In genomic region chr16:4027211-4027610, GRCm38 (mm10) we compare ENCODE assay signal across 22 mouse cellular contexts. TPM values are rescaled to one million over a fixed set of nuclear protein-coding genes. Genes with fewer than 3 reads are reported as not detected.
A peak's percentile ranks its signal among the peaks of the same experiment; 100 is the strongest.
DNase-seq lines count a peak whose midpoint lies in the region; ATAC-seq lines count a peak whose summit lies in the region.
"Had no signal": no experiment of that assay in that cellular context is flagged by ENCODE, and none has a peak within 500 bp of the region (broad histone marks: within the 10 kb centered on the region; RNA-seq: fewer than 3 reads in every experiment).

No protein-coding gene starts in this region.

- WGBS in kidney, embryonic 14.5 days: 86% methylated on average over 3 of the region's 3 CpGs
- 85% methylated on average over 3 of the region's 3 CpGs for WGBS in kidney, embryonic 16.5 days
- WGBS in forebrain, embryonic 11.5 days: 81% methylated on average over 3 of the region's 3 CpGs

- 0 out of 2 replicates have a peak, but pooled peaks cover 7% of the 10 kb centered on the region for H3K4me1 ChIP-seq in kidney, embryonic 14.5 days (ENCODE audit: control insufficient read depth, insufficient read depth, low read length)
- H3K4me1 ChIP-seq in kidney, embryonic 16.5 days (ENCODE audit: insufficient read depth, low read length): peaks cover 10% of the 10 kb centered on the region
- no peaks in the 10 kb centered on the region for H3K4me1 ChIP-seq in forebrain, embryonic 11.5 days (replicated peaks; ENCODE audit: control insufficient read depth, insufficient read depth, low read length)
- H3K4me1 ChIP-seq: hindbrain, embryonic 12.5 days had no signal

- H3K36me3 ChIP-seq in kidney, embryonic 14.5 days (ENCODE audit: control insufficient read depth, insufficient read depth, low read length): no peaks in the 10 kb centered on the region
- no peaks in the 10 kb centered on the region for H3K36me3 ChIP-seq in kidney, embryonic 16.5 days (ENCODE audit: insufficient read depth, low read length)
- H3K36me3 ChIP-seq in forebrain, embryonic 11.5 days (ENCODE audit: control insufficient read depth, insufficient read depth, low read length): no peaks in the 10 kb centered on the region
- H3K36me3 ChIP-seq: forebrain, embryonic 10.5 days; hindbrain, embryonic 12.5 days had no signal

- H3K9ac ChIP-seq in kidney, embryonic 14.5 days (ENCODE audit: low read depth, low read length): no peak overlapping the region
- no peak overlapping the region for H3K9ac ChIP-seq in kidney, embryonic 16.5 days (replicated peaks; ENCODE audit: low read length)
- no peak overlapping the region for H3K9ac ChIP-seq in forebrain, embryonic 11.5 days (ENCODE audit: low read length)
- H3K9ac ChIP-seq: forebrain, postnatal 0 days; hindbrain, embryonic 12.5 days had no signal

- H3K4me3 ChIP-seq in kidney, embryonic 14.5 days (ENCODE audit: low read length): no peak overlapping the region
- H3K4me3 ChIP-seq in kidney, embryonic 16.5 days (ENCODE audit: low read length): no peak overlapping the region
- H3K4me3 ChIP-seq in forebrain, embryonic 11.5 days (ENCODE audit: low read depth, low read length): no peak overlapping the region
- H3K4me3 ChIP-seq: forebrain, embryonic 10.5 days; gastrocnemius, adult 2 months; hindbrain, embryonic 12.5 days had no signal

- H3K9me3 ChIP-seq in kidney, embryonic 14.5 days (ENCODE audit: control insufficient read depth, low read length): no peaks in the 10 kb centered on the region
- H3K9me3 ChIP-seq in kidney, embryonic 16.5 days (ENCODE audit: low read length): peaks cover 3% of the 10 kb centered on the region; the same call in 1 of the 2 replicates
- H3K9me3 ChIP-seq in forebrain, embryonic 11.5 days (ENCODE audit: control insufficient read depth, low read length): no peaks in the 10 kb centered on the region
- H3K9me3 ChIP-seq: hindbrain, embryonic 12.5 days had no signal

- ATAC-seq in kidney, embryonic 14.5 days (ENCODE audit: low FRiP score, low TSS enrichment): no peak
- ATAC-seq in kidney, embryonic 16.5 days (ENCODE audit: low FRiP score, low TSS enrichment): no peak
- ATAC-seq in forebrain, embryonic 11.5 days (replicated peaks; ENCODE audit: low FRiP score): no peak
- ATAC-seq: forebrain, embryonic 14.5 days; forebrain, postnatal 0 days; Patski had no signal

- H3K27me3 ChIP-seq in kidney, embryonic 14.5 days (ENCODE audit: control insufficient read depth, insufficient read depth, low read length): no peaks in the 10 kb centered on the region
- H3K27me3 ChIP-seq in kidney, embryonic 16.5 days (ENCODE audit: insufficient read depth, low read length): no peaks in the 10 kb centered on the region
- H3K27me3 ChIP-seq in forebrain, embryonic 11.5 days (ENCODE audit: control insufficient read depth, insufficient read depth, low read length): no peaks in the 10 kb centered on the region
- H3K27me3 ChIP-seq: hindbrain, embryonic 12.5 days; Patski had no signal

- no peak overlapping the region for H3K4me2 ChIP-seq in kidney, embryonic 14.5 days (replicated peaks; ENCODE audit: low read depth, low read length)
- H3K4me2 ChIP-seq in kidney, embryonic 16.5 days (replicated peaks; ENCODE audit: low read depth, low read length): no peak overlapping the region
- H3K4me2 ChIP-seq in forebrain, embryonic 11.5 days (ENCODE audit: low read depth, low read length, severe bottlenecking): no peak overlapping the region
- H3K4me2 ChIP-seq: heart, embryonic 11.5 days; hindbrain, embryonic 12.5 days had no signal

- H3K27ac ChIP-seq in kidney, embryonic 14.5 days (ENCODE audit: low read depth, low read length): no peak overlapping the region
- H3K27ac ChIP-seq in kidney, embryonic 16.5 days (ENCODE audit: low read length): no peak overlapping the region
- no peak overlapping the region for H3K27ac ChIP-seq in forebrain, embryonic 11.5 days (ENCODE audit: low read depth, low read length)
- H3K27ac ChIP-seq: forebrain, embryonic 10.5 days; gastrocnemius, adult 2 months; hindbrain, embryonic 12.5 days had no signal

- DNase-seq in kidney, adult 11 months: peak; percentile 86
- peak; percentile 81 to 90 for DNase-seq in kidney, adult 8-10 months
- DNase-seq in kidney, postnatal 25 days: peak; percentile 87 to 91
- no peak for DNase-seq in ovary, postnatal 10 days (ENCODE audit: low spot score)
- DNase-seq in forebrain, embryonic 11.5 days (ENCODE audit: low spot score): no peak
- no peak for DNase-seq in thymus, postnatal 0 days (ENCODE audit: low spot score)
- DNase-seq: adrenal gland, postnatal 10 days; adrenal gland, postnatal 36 days; cerebellum, adult 18-20 months; cerebellum, adult 9-10 months; cerebellum, postnatal 14 days; forebrain, postnatal 0 days; gastrocnemius, adult 2 months; gastrocnemius, postnatal 14 days; heart, adult 11 months had no signal

RNA-seq across cellular contexts. Expression of gene Dnase1, which starts 9.5 kb away (rescaled TPM):
- 4.6 and 8.0 TPM in 2 replicates for polyA plus RNA-seq in kidney, embryonic 14.5 days (2014; fragmentation: Nextera tagmentation; extraction: Ambion mirVana)
- polyA plus RNA-seq in kidney, embryonic 16.5 days (2015; fragmentation: Nextera tagmentation; extraction: Ambion mirVana): 6.5 and 7.8 TPM in 2 replicates
- polyA plus RNA-seq in forebrain, embryonic 11.5 days (2014; fragmentation: Nextera tagmentation; extraction: Ambion mirVana): 5.4 and 5.9 TPM in 2 replicates
- 1.4 and 1.7 TPM in 2 replicates for polyA plus RNA-seq in thymus, postnatal 0 days (2015; fragmentation: Nextera tagmentation; extraction: Ambion mirVana)

RNA-seq across cellular contexts. Expression of gene Slx4, which starts 23.6 kb away (rescaled TPM):
- polyA plus RNA-seq in kidney, embryonic 14.5 days (2014; fragmentation: Nextera tagmentation; extraction: Ambion mirVana): 15.8 and 33.2 TPM in 2 replicates
- 21.6 and 25.8 TPM in 2 replicates for polyA plus RNA-seq in kidney, embryonic 16.5 days (2015; fragmentation: Nextera tagmentation; extraction: Ambion mirVana)
- polyA plus RNA-seq in forebrain, embryonic 11.5 days (2014; fragmentation: Nextera tagmentation; extraction: Ambion mirVana): 30.0 and 32.0 TPM in 2 replicates
- 11.1 and 11.7 TPM in 2 replicates for polyA plus RNA-seq in thymus, postnatal 0 days (2015; fragmentation: Nextera tagmentation; extraction: Ambion mirVana)

RNA-seq across cellular contexts. Expression of gene Trap1, which starts 50.4 kb away (rescaled TPM):
- 95.9 and 116 TPM in 2 replicates for polyA plus RNA-seq in kidney, embryonic 14.5 days (2014; fragmentation: Nextera tagmentation; extraction: Ambion mirVana)
- 126 and 128 TPM in 2 replicates for polyA plus RNA-seq in kidney, embryonic 16.5 days (2015; fragmentation: Nextera tagmentation; extraction: Ambion mirVana)
- polyA plus RNA-seq in forebrain, embryonic 11.5 days (2014; fragmentation: Nextera tagmentation; extraction: Ambion mirVana): 78.1 and 83.1 TPM in 2 replicates
- polyA plus RNA-seq in thymus, postnatal 0 days (2015; fragmentation: Nextera tagmentation; extraction: Ambion mirVana): 82.8 and 94.5 TPM in 2 replicates

RNA-seq across cellular contexts. Expression of gene Nlrc3, which starts 50.8 kb away (rescaled TPM):
- 1.7 and 2.1 TPM in 2 replicates for polyA plus RNA-seq in kidney, embryonic 14.5 days (2014; fragmentation: Nextera tagmentation; extraction: Ambion mirVana)
- polyA plus RNA-seq in kidney, embryonic 16.5 days (2015; fragmentation: Nextera tagmentation; extraction: Ambion mirVana): 2.7 and 2.9 TPM in 2 replicates
- polyA plus RNA-seq in forebrain, embryonic 11.5 days (2014; fragmentation: Nextera tagmentation; extraction: Ambion mirVana): 0.71 and 0.99 TPM in 2 replicates
- polyA plus RNA-seq in thymus, postnatal 0 days (2015; fragmentation: Nextera tagmentation; extraction: Ambion mirVana): 12.8 and 18.2 TPM in 2 replicates

Comparison
In these comparisons a context has a peak if more than half of its experiments do, and no peak if none do; other contexts are left out.
1. DNase-seq: peak in kidney, adult 11 months (single experiment), kidney, adult 8-10 months (2 of 2) and kidney, postnatal 25 days (2 of 2); none in ovary, postnatal 10 days (single experiment), forebrain, embryonic 11.5 days (single experiment) and thymus, postnatal 0 days (single experiment).